Mouse (Mus musculus) heart, embryonic 11.5 days (tissue): ENCODE measurements around the gene Ldlrap1. TPM values are rescaled to one million over a fixed set of nuclear protein-coding genes. Genes with fewer than 3 reads are reported as not detected.

ENCODE experiments used
- ATAC-seq: fragments of 200-750 bp; cut with Nextera tagmentation; replicated peaks from 2 replicates; pipeline ENCODE4 v1.8.0; 2017; ENCODE audit warnings: moderate library complexity; ENCODE audit not compliant: insufficient number of reproducible peaks, low FRiP score, low TSS enrichment
- H3K27ac ChIP-seq: fragments of 300-500 bp; sonication (generic); 2 replicates; pipeline ENCODE4 v1.5.1; 2014; ENCODE audit warnings: mild to moderate bottlenecking, low read depth, low read length
- H3K27me3 ChIP-seq: fragments of 300-500 bp; sonication (generic); 2 replicates; pipeline ENCODE4 v1.6.1; 2014; ENCODE audit warnings: mild to moderate bottlenecking, low read length, mixed read lengths; ENCODE audit not compliant: control insufficient read depth, insufficient read depth
- H3K36me3 ChIP-seq: fragments of 300-500 bp; sonication (generic); 2 replicates; pipeline ENCODE4 v1.6.1; 2014; ENCODE audit warnings: mild to moderate bottlenecking, low read length, moderate library complexity, mixed read lengths; ENCODE audit not compliant: control insufficient read depth, insufficient read depth
- H3K4me1 ChIP-seq: fragments of 300-500 bp; sonication (generic); 2 replicates; pipeline ENCODE4 v1.6.1; 2014; ENCODE audit warnings: low read length; ENCODE audit not compliant: control insufficient read depth, insufficient read depth
- H3K4me2 ChIP-seq: fragments of 300-500 bp; sonication (generic); 2 replicates; pipeline ENCODE4 v1.6.1; 2014; ENCODE audit warnings: mild to moderate bottlenecking, moderate library complexity
- H3K4me3 ChIP-seq: fragments of 300-500 bp; sonication (generic); 2 replicates; pipeline ENCODE4 v1.5.1; 2014; ENCODE audit warnings: low read depth, low read length
- H3K9ac ChIP-seq: fragments of 300-500 bp; sonication (generic); 2 replicates; pipeline ENCODE4 v1.6.1; 2014; ENCODE audit warnings: mild to moderate bottlenecking, low read depth, low read length, moderate library complexity
- H3K9me3 ChIP-seq: fragments of 300-500 bp; sonication (generic); replicated peaks from 2 replicates; pipeline ENCODE4 v1.6.1; 2016; ENCODE audit warnings: low read length; ENCODE audit not compliant: control insufficient read depth
- WGBS: fragments of 180-500 bp; shearing (Covaris S2); extraction: QIAGEN DNeasy Blood & Tissue Kit; methylation state at CpG from one replicate; pipeline ENCODE4 v1.1.7; 2014; ENCODE audit not compliant: insufficient replicate concordance; 5-methylcytosine and 5-hydroxymethylcytosine counted together
- polyA plus RNA-seq: library from polyadenylated mRNA; unstranded; fragments of >200 nt; fragmentation: Nextera tagmentation; extraction: Ambion mirVana; gene quantifications from 2 replicates; pipeline ENCODE4 v1.2.1, GENCODE M21; 2014

Gene Ldlrap1
- polyA plus RNA-seq, 1 experiment from 2014 or later = 13.5 TPM

- Histone ChIP-seq H3K4me3 (no peak overlapping the region), H3K9me3 (no peaks in the 10 kb centered on the region), H3K9ac (no peak overlapping the region), H3K4me1 (no peaks in the 10 kb centered on the region; the same call in 1 of the 2 replicates), H3K27me3 (no peaks in the 10 kb centered on the region), H3K36me3 (no peaks in the 10 kb centered on the region), H3K4me2 (no peak overlapping the region), H3K27ac (no peak overlapping the region)
- WGBS = 45% methylated on average over 4 of the region's 4 CpGs
- no peak for ATAC-seq
These were observed 42.9 kb downstream of the Ldlrap1 start for GRCm38 (mm10) chr4:134724974-134725373.

GRCm38 (mm10) chr4:134723251-134723650 is 44.6 kb downstream of the Ldlrap1 start:
- no peaks in the 10 kb centered on the region for H3K9me3 ChIP-seq
- H3K36me3 ChIP-seq = no peaks in the 10 kb centered on the region
- no peaks in the 10 kb centered on the region for H3K27me3 ChIP-seq
- ATAC-seq = no peak
- H3K4me1 ChIP-seq = no peaks in the 10 kb centered on the region; the same call in 1 of the 2 replicates
- H3K27ac ChIP-seq = no peak overlapping the region
- no peak overlapping the region for H3K4me2 ChIP-seq
- WGBS = 68% methylated on average over 3 of the region's 3 CpGs
- H3K9ac ChIP-seq = no peak overlapping the region
- no peak overlapping the region for H3K4me3 ChIP-seq

- H3K9ac ChIP-seq = no peak overlapping the region
- H3K4me1 ChIP-seq = no peaks in the 10 kb centered on the region; the same call in 1 of the 2 replicates
- H3K9me3 ChIP-seq = no peaks in the 10 kb centered on the region
- H3K4me2 ChIP-seq = no peak overlapping the region
- H3K27ac ChIP-seq = no peak overlapping the region
- no peak for ATAC-seq
- H3K27me3 ChIP-seq = no peaks in the 10 kb centered on the region
- WGBS = 87% methylated on average over 6 of the region's 6 CpGs
- no peak overlapping the region for H3K4me3 ChIP-seq
- no peaks in the 10 kb centered on the region for H3K36me3 ChIP-seq
These were observed 46.7 kb downstream of the Ldlrap1 start for GRCm38 (mm10) chr4:134721076-134721475.

- no peak for ATAC-seq
- H3K9me3 ChIP-seq = no peaks in the 10 kb centered on the region
- no peak overlapping the region for H3K9ac ChIP-seq
- H3K27me3 ChIP-seq = no peaks in the 10 kb centered on the region
- H3K4me2 ChIP-seq = no peak overlapping the region
- no peaks in the 10 kb centered on the region; the same call in 1 of the 2 replicates for H3K4me1 ChIP-seq
- 68% methylated on average over 3 of the region's 3 CpGs for WGBS
- H3K27ac ChIP-seq = no peak overlapping the region
- H3K36me3 ChIP-seq = no peaks in the 10 kb centered on the region
- no peak overlapping the region for H3K4me3 ChIP-seq
These were observed 47.5 kb downstream of the Ldlrap1 start for GRCm38 (mm10) chr4:134720371-134720770.

- H3K36me3 ChIP-seq = no peaks in the 10 kb centered on the region
- H3K27me3 ChIP-seq = no peaks in the 10 kb centered on the region
- no peak overlapping the region for H3K9ac ChIP-seq
- 30% methylated on average over 8 of the region's 8 CpGs for WGBS
- no peak overlapping the region for H3K4me3 ChIP-seq
- H3K4me1 ChIP-seq = no peaks in the 10 kb centered on the region
- H3K27ac ChIP-seq = no peak overlapping the region
- H3K4me2 ChIP-seq = no peak overlapping the region
- peak; percentile 52 for ATAC-seq
- no peaks in the 10 kb centered on the region for H3K9me3 ChIP-seq
These were observed 48.3 kb downstream of the Ldlrap1 start for GRCm38 (mm10) chr4:134719489-134719888.

GRCm38 (mm10) chr4:134713937-134714336 is 53.9 kb downstream of the Ldlrap1 start:
- ATAC-seq = peak; percentile 71; the same call in 1 of the 2 replicates
- Histone ChIP-seq H3K9ac (no peak overlapping the region), H3K27ac (no peak overlapping the region), H3K4me1 (peaks cover 12% of the 10 kb centered on the region), H3K36me3 (no peaks in the 10 kb centered on the region), H3K27me3 (no peaks in the 10 kb centered on the region), H3K4me2 (no peak overlapping the region), H3K4me3 (no peak overlapping the region), H3K9me3 (no peaks in the 10 kb centered on the region)
- WGBS = 9% methylated on average over 8 of the region's 8 CpGs

GRCm38 (mm10) chr4:134705311-134705710 is 62.5 kb downstream of the Ldlrap1 start:
- no peak overlapping the region for H3K4me2 ChIP-seq
- no peaks in the 10 kb centered on the region for H3K36me3 ChIP-seq
- H3K9me3 ChIP-seq = no peaks in the 10 kb centered on the region
- H3K27ac ChIP-seq = no peak overlapping the region
- H3K4me3 ChIP-seq = no peak overlapping the region
- H3K4me1 ChIP-seq = peaks cover 15% of the 10 kb centered on the region
- H3K9ac ChIP-seq = no peak overlapping the region
- H3K27me3 ChIP-seq = no peaks in the 10 kb centered on the region
- 65% methylated on average over 5 of the region's 5 CpGs for WGBS
- no peak for ATAC-seq

GRCm38 (mm10) chr4:134704590-134704989 is 63.2 kb downstream of the Ldlrap1 start:
- no peaks in the 10 kb centered on the region for H3K27me3 ChIP-seq
- no peaks in the 10 kb centered on the region for H3K36me3 ChIP-seq
- ATAC-seq = no peak
- under 1% methylated on average over 21 of the region's 21 CpGs for WGBS
- H3K27ac ChIP-seq = no peak overlapping the region
- H3K9me3 ChIP-seq = no peaks in the 10 kb centered on the region
- H3K9ac ChIP-seq = peak overlapping the region; percentile 61
- H3K4me1 ChIP-seq = peaks cover 13% of the 10 kb centered on the region
- peak overlapping the region; percentile 96 for H3K4me2 ChIP-seq
- peak overlapping the region; percentile 71 for H3K4me3 ChIP-seq

GRCm38 (mm10) chr4:134703835-134704546 is 63.8 kb downstream of the Ldlrap1 start, which contains the start of gene Man1c1:
Man1c1 (minus strand) TSS chr4:134704290.
- Histone ChIP-seq H3K27me3 (no peaks in the 10 kb centered on the region), H3K4me1 (peaks cover 13% of the 10 kb centered on the region), H3K27ac (0 out of 2 replicates have a peak within 1 kb of the TSS, but pooled peaks have one; percentile 30), H3K9ac (peak within 1 kb of the TSS; percentile 84), H3K9me3 (no peaks in the 10 kb centered on the region), H3K36me3 (no peaks in the 10 kb centered on the region; the same call in 1 of the 2 replicates), H3K4me3 (peak within 1 kb of the TSS; percentile 71), H3K4me2 (peak within 1 kb of the TSS; percentile 96)
- under 1% methylated on average over 78 of the region's 81 CpGs for WGBS
- peak; percentile 96 for ATAC-seq
